Mouse (Mus musculus) brain, embryonic 18.5 days (tissue): ENCODE measurements around the gene Igfn1.
A peak's percentile ranks its signal among the peaks of the same experiment; 100 is the strongest.

Experiments
- DNase-seq: peaks from one replicate; pipeline ENCODE4 v3.0.0-alpha.2; 2012; ENCODE audit warnings: low read depth, low spot score

Igfn1 gene

GRCm38 (mm10) chr1:136006292-136006748 is at the start of gene Igfn1:
TSS of gene Igfn1 (minus strand) at chr1:136006342.
- no peak for DNase-seq

GRCm38 (mm10) chr1:136055771-136056170 is 49.6 kb upstream of the Igfn1 start:
- DNase-seq: peak; percentile 72

GRCm38 (mm10) chr1:136052547-136052946 is 46.4 kb upstream of the Igfn1 start, which contains the start of gene Cacna1s:
TSS of gene Cacna1s (plus strand) at chr1:136052750.
- no peak for DNase-seq

- DNase-seq: peak; percentile 75
Measured at GRCm38 (mm10) chr1:136051465-136051864, 45.3 kb upstream of the Igfn1 start.

- no peak for DNase-seq
Measured at GRCm38 (mm10) chr1:136051013-136051315, 44.8 kb upstream of the Igfn1 start.

- DNase-seq: no peak
Measured at GRCm38 (mm10) chr1:136050312-136051012, 44.3 kb upstream of the Igfn1 start, which contains the start of gene Ascl5. TSS of gene Ascl5 (plus strand) at chr1:136050804.

- no peak for DNase-seq
Measured at GRCm38 (mm10) chr1:136047894-136048293, 41.8 kb upstream of the Igfn1 start.

GRCm38 (mm10) chr1:136047432-136047831 is 41.3 kb upstream of the Igfn1 start:
- DNase-seq: no peak

- no peak for DNase-seq
Measured at GRCm38 (mm10) chr1:136045774-136046173, 39.6 kb upstream of the Igfn1 start.

GRCm38 (mm10) chr1:136040874-136041273 is 34.7 kb upstream of the Igfn1 start:
- no peak for DNase-seq

- no peak for DNase-seq
Measured at GRCm38 (mm10) chr1:136040452-136040851, 34.3 kb upstream of the Igfn1 start.

- no peak for DNase-seq
Measured at GRCm38 (mm10) chr1:136038746-136039538, 32.8 kb upstream of the Igfn1 start.

- no peak for DNase-seq
Measured at GRCm38 (mm10) chr1:136032961-136033360, 26.8 kb upstream of the Igfn1 start.

GRCm38 (mm10) chr1:136031697-136032096 is 25.6 kb upstream of the Igfn1 start:
- DNase-seq: no peak

GRCm38 (mm10) chr1:136030201-136030600 is 24.1 kb upstream of the Igfn1 start:
- DNase-seq: no peak

GRCm38 (mm10) chr1:136018390-136019189 is 12.4 kb upstream of the Igfn1 start:
- DNase-seq: no peak

GRCm38 (mm10) chr1:136017907-136018313 is 11.8 kb upstream of the Igfn1 start:
- peak; percentile 94 for DNase-seq

- DNase-seq: no peak
Measured at GRCm38 (mm10) chr1:136017307-136017706, 11.2 kb upstream of the Igfn1 start.

- DNase-seq: no peak
Measured at GRCm38 (mm10) chr1:136014796-136015502, 8.8 kb upstream of the Igfn1 start.

GRCm38 (mm10) chr1:136013513-136013912 is 7.4 kb upstream of the Igfn1 start:
- no peak for DNase-seq

- no peak for DNase-seq
Measured at GRCm38 (mm10) chr1:136010247-136010646, 4.1 kb upstream of the Igfn1 start.
